ENCODE assay signal across 8 mouse cellular contexts in the genomic region with DNA sequence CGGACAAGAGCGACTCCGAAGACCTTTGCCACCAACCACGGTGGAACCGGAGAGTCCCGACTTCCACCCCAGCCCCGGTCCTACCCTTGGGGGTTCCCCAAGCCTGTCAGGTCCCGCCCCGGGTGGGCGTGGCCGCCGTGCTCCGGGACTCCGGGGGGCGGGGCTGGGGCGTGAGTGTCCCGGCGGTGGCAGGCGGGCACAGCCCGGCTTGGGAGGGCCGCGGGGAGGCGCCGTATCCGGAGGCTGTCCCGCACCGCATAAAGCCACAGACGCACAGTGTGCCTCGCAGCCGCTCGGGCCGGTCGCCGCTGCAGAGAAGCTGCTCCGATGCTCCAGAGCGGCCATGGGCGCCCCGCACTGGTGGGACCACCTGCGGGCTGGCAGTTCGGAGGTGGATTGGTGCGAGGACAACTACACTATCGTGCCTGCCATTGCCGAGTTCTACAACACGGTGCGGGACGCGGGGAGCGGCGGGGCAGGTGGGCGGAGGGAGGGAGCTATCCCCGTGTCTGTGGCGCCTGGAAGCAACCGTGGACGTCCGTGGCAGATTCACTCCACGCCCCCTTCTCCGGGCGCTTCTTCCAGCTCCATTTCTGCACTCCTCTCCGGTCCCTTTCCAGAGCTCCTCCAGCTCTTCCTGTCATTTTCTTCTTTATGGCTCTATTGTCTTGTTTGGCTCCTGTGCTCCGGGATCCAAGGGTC. TPM values are rescaled to one million over a fixed set of nuclear protein-coding genes. Genes with fewer than 3 reads are reported as not detected.
DNase-seq lines count a peak whose midpoint lies in the region; ATAC-seq lines count a peak whose summit lies in the region.

A gene (plus strand): TSS at position 251 of the 702 bp plus-strand sequence.

- intact Hi-C loops in left cerebral cortex, postnatal 14 days (cut with DNase I), result no loop called here

- H3K27ac ChIP-seq in intestine, embryonic 15.5 days, result no peak within 1 kb of the TSS

- peak within 1 kb of the TSS; percentile 71 for H3K4me3 ChIP-seq in intestine, embryonic 15.5 days (replicated peaks)

- WGBS in intestine, embryonic 15.5 days, result under 1% methylated on average over 60 of the region's 60 CpGs

- peak; percentile 97 for ATAC-seq in intestine, embryonic 15.5 days
- peak; percentile 94 for ATAC-seq in megakaryocyte progenitor cell, adult 5-6 weeks (replicated peaks; ENCODE audit: poor library complexity)

- H3K4me2 ChIP-seq in intestine, embryonic 15.5 days (replicated peaks), result peak within 1 kb of the TSS; percentile 98

- no peaks in the 10 kb centered on the region for H3K27me3 ChIP-seq in intestine, embryonic 15.5 days (replicated peaks)

- H3K36me3 ChIP-seq in intestine, embryonic 15.5 days, result no peaks in the 10 kb centered on the region

- no peaks in the 10 kb centered on the region for H3K9me3 ChIP-seq in intestine, embryonic 15.5 days

- H3K4me1 ChIP-seq in intestine, embryonic 15.5 days (replicated peaks), result 0 out of 2 replicates have a peak, but pooled peaks cover 5% of the 10 kb centered on the region

- H3K9ac ChIP-seq in intestine, embryonic 15.5 days, result peak within 1 kb of the TSS; percentile 57

- DNase-seq in adrenal gland, adult 8-10 months, result peak; percentile 92
- peak; percentile 66 for DNase-seq in embryo, embryonic 11.5 days (ENCODE audit: low read depth, low spot score)
- DNase-seq in gastrocnemius, postnatal 4 days (ENCODE audit: low spot score in 2 of 2), result peak; percentile 76 to 87
- DNase-seq in left cerebral cortex, postnatal 14 days (ENCODE audit: low spot score in 2 of 2), result peak; percentile 56 to 77
- DNase-seq in right cerebral cortex, adult 2 months (ENCODE audit: low spot score in 2 of 2), result peak; percentile 59 to 76
- DNase-seq in urinary bladder, postnatal 10 days (ENCODE audit: low spot score), result peak; percentile 68

RNA-seq across cellular contexts. Expression of the gene that starts here (rescaled TPM):
- total RNA-seq in adrenal gland, adult 8-10 months (2022), result 10 to 100 TPM; 12.0 to 18.3 (median 16.9) TPM
- total RNA-seq in gastrocnemius, postnatal 4 days (2021), result 1 to 10 TPM; 1.9 to 2.8 TPM
- 23.1 and 26.5 TPM in 2 replicates for polyA plus RNA-seq in intestine, embryonic 15.5 days (2015; fragmentation: Nextera tagmentation; extraction: Ambion mirVana)
- total RNA-seq in left cerebral cortex, postnatal 14 days (2021), result 1 to 10 TPM; 3.5 to 6.0 TPM
- total RNA-seq in megakaryocyte progenitor cell, adult 5-6 weeks (2015), result 0.84 and 2.2 TPM in 2 replicates
- 1.1 and 2.5 TPM in 2 replicates for total RNA-seq in megakaryocyte progenitor cell, adult 5-6 weeks (2017)
